Mouse (Mus musculus): ENCODE measurements around the gene B3galt2.

DNA sequence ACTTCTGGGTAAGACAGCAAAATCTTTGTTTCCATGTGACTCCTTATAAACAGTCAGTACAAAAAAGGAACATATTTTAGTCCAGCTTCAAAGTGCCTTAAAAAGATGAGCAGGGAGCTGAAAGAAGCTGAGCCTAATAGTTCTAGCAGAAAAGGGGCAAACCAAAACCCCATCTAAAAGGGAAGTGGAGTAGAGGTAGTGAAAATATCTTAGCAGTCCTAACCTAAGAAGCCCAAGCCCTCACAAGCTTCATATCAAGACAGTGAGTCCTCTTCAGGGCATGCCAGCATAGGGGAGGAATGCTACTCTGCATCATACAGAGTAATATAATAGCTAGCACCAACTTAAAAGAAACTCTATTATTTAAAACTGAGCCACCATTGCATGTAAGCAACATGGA, 18.5 kb upstream of the B3galt2 start:
- TF ChIP-seq CTCF (IDR thresholded peaks at IDR 0.05; ENCODE audit: low read depth, low read length) = no peak
- TF ChIP-seq POLR2A (IDR thresholded peaks at IDR 0.05; ENCODE audit: extremely low read depth, insufficient read depth, low read length) = no peak

Data from liver, adult 2 months (tissue).